Mouse (Mus musculus) spleen, adult 12 weeks (tissue): ENCODE data around the gene Ssxb9.
"Not testable (repeated sequence)": the region's sequence is repeated elsewhere in the genome, so short reads cannot be mapped to it uniquely, and the experiment has no call there.

Experiments
- DNase-seq: peaks from one replicate; pipeline ENCODE4 v3.0.0; 2022; ENCODE audit warnings: low spot score

Ssxb9 gene

GRCm38 (mm10) chrX:8366678-8367077 is at the start of gene Ssxb9:
TSS of gene Ssxb9 (plus strand) at chrX:8366978.
- DNase-seq, result not testable (repeated sequence)

- DNase-seq, result no peak
Measured at GRCm38 (mm10) chrX:8327124-8327523, 39.7 kb upstream of the Ssxb9 start, which contains the start of gene Ssxb10. TSS of gene Ssxb10 (plus strand) at chrX:8327424.

- DNase-seq, result not testable (repeated sequence)
Measured at GRCm38 (mm10) chrX:8413005-8413404, 46.2 kb downstream of the Ssxb9 start, which contains the start of gene Ssxb1. TSS of gene Ssxb1 (plus strand) at chrX:8413305.
